Mouse (Mus musculus) spleen, adult 2 months (tissue): ENCODE measurements at regions not wholly inside any gene's neighbourhood (a gene's known extent, or its start where the extent isn't known, plus 50 kb on each side); places are given as distances from the start of the nearest gene placed in this dataset.

Experiments used
- CTCF ChIP-seq: fragments of 200-500 bp; IDR thresholded peaks from 2 replicates; pipeline ENCODE4 v1.5.1; 2011; ENCODE audit warnings: mild to moderate bottlenecking, inconsistent platforms; ENCODE audit not compliant: insufficient read depth, insufficient read length, insufficient replicate concordance; ENCODE audit errors: extremely low read depth
- POLR2A ChIP-seq: fragments of 200-500 bp; IDR thresholded peaks from 2 replicates; pipeline ENCODE4 v1.6.1; 2011; ENCODE audit warnings: low read depth, low read length, inconsistent platforms

- no peak for TF ChIP-seq POLR2A
- peak; percentile 22; the same call in 1 of the 2 replicates for TF ChIP-seq CTCF
Observed at GRCm38 (mm10) chr12:16013861-16014630, 197.3 kb upstream of the Trib2 start.
